Mouse (Mus musculus): ENCODE data around the gene Tomm20l.

- no peak for TF ChIP-seq CTCF (IDR thresholded peaks at IDR 0.05; ENCODE audit: borderline replicate concordance, extremely low read depth, insufficient read depth, insufficient read length)
- TF ChIP-seq POLR2A (IDR thresholded peaks at IDR 0.05; ENCODE audit: borderline replicate concordance, extremely low read depth, insufficient read depth, insufficient read length, poor library complexity, severe bottlenecking), result no peak
Observed at GRCm38 (mm10) chr12:71086331-71086730, 24.9 kb upstream of the Tomm20l start.

Data from brain, embryonic 14.5 days (tissue).